In genomic region chr3:98975777-98976176, GRCm38 (mm10) we compare ENCODE assay signal across 8 mouse cellular contexts.
DNase-seq lines count a peak whose midpoint lies in the region; ATAC-seq and TF ChIP-seq lines count a peak whose summit lies in the region.
"Had no signal": no experiment of that assay in that cellular context is flagged by ENCODE, and none has a peak within 500 bp of the region (broad histone marks: within the 10 kb centered on the region; RNA-seq: fewer than 3 reads in every experiment).

No protein-coding gene starts in this region.

- peak; percentile 86 for ATAC-seq in Patski
- peak; percentile 74 for ATAC-seq in midbrain, embryonic 12.5 days (ENCODE audit: low FRiP score, low read depth)

- H3K27me3 ChIP-seq in Patski: peaks cover 6% of the 10 kb centered on the region
- H3K27me3 ChIP-seq in midbrain, embryonic 12.5 days: no peaks in the 10 kb centered on the region
- H3K27me3 ChIP-seq: neural tube, embryonic 13.5 days had no signal

- CTCF ChIA-PET in Patski (lab: Charles Lee): interaction anchor here (1.1 to 1.5 kb wide), 7 partner anchors 10 to 60 kb away, joined by 3 to 6 read pairs (median 4); no protein-coding TSS in a partner anchor

- H3K27ac ChIP-seq in midbrain, embryonic 12.5 days (replicated peaks): no peak overlapping the region
- H3K27ac ChIP-seq: neural tube, embryonic 13.5 days had no signal

- H3K36me3 ChIP-seq in midbrain, embryonic 12.5 days: no peaks in the 10 kb centered on the region
- H3K36me3 ChIP-seq: neural tube, embryonic 13.5 days had no signal

- no peaks in the 10 kb centered on the region for H3K9me3 ChIP-seq in midbrain, embryonic 12.5 days
- H3K9me3 ChIP-seq: neural tube, embryonic 13.5 days had no signal

- H3K4me2 ChIP-seq in midbrain, embryonic 12.5 days (replicated peaks): no peak overlapping the region
- H3K4me2 ChIP-seq: neural tube, embryonic 13.5 days had no signal

- no peak overlapping the region for H3K4me3 ChIP-seq in midbrain, embryonic 12.5 days
- H3K4me3 ChIP-seq: neural tube, embryonic 13.5 days had no signal

- H3K9ac ChIP-seq in midbrain, embryonic 12.5 days (replicated peaks): no peak overlapping the region
- H3K9ac ChIP-seq: neural tube, embryonic 13.5 days had no signal

- POLR2A ChIA-PET in Patski (lab: Charles Lee): no interaction called here

- WGBS in midbrain, embryonic 12.5 days: 13% methylated on average over 3 of the region's 3 CpGs

- DNase-seq in layer of hippocampus, adult 9-10 months (ENCODE audit: low spot score): peak; percentile 46
- no peak for DNase-seq in layer of hippocampus, postnatal 25 days (ENCODE audit: extremely low spot score in 1 of 2, low spot score in 1 of 2)
- DNase-seq in Patski (ENCODE audit: low read depth, low spot score): no peak
- peak; percentile 35 to 48 for DNase-seq in cerebellum, postnatal 14 days
- peak; percentile 25 for DNase-seq in kidney, adult 11 months
- no peak for DNase-seq in gastrocnemius, postnatal 25 days

- in situ Hi-C loops in Patski (cut with MboI; ENCODE audit: low pct_unique_long_range_greater_than_20kb): no loop called here

- TF ChIP-seq CTCF in Patski (IDR thresholded peaks at IDR 0.05): peak; percentile 81

- H3K4me1 ChIP-seq in midbrain, embryonic 12.5 days: no peaks in the 10 kb centered on the region
- H3K4me1 ChIP-seq: neural tube, embryonic 13.5 days had no signal

Comparison
In these comparisons a context has a peak if more than half of its experiments do, and no peak if none do; other contexts are left out.
1. DNase-seq: peak in layer of hippocampus, adult 9-10 months (single experiment), cerebellum, postnatal 14 days (2 of 2) and kidney, adult 11 months (single experiment); none in layer of hippocampus, postnatal 25 days (0 of 2), Patski (single experiment) and gastrocnemius, postnatal 25 days (single experiment).